Mouse (Mus musculus) kidney, adult 2 months (tissue): ENCODE data around the gene Pgm1.

Source experiments
- CTCF ChIP-seq: fragments of 200-500 bp; conservative IDR thresholded peaks from 2 replicates; pipeline ENCODE4 v1.5.1; 2011; ENCODE audit warnings: low read depth, mild to moderate bottlenecking, control low read depth, low read length, moderate library complexity, mixed read lengths; ENCODE audit not compliant: insufficient read depth, insufficient read length
- POLR2A ChIP-seq: fragments of 200-500 bp; IDR thresholded peaks from one replicate; pipeline ENCODE4 v1.6.1; 2011; ENCODE audit warnings: low read depth, low read length, control low read depth

- no peak for TF ChIP-seq POLR2A
- no peak for TF ChIP-seq CTCF
Observed at GRCm38 (mm10) chr4:100007721-100008120, 78.5 kb downstream of the Pgm1 start.
